Mouse (Mus musculus) right cerebral cortex, postnatal 4 days (tissue): ENCODE measurements at regions not wholly inside any gene's neighbourhood (a gene's known extent, or its start where the extent isn't known, plus 50 kb on each side); places are given as distances from the start of the nearest gene placed in this dataset.

ENCODE experiments used
- DNase-seq: peaks from one replicate; pipeline ENCODE4 v3.0.0-alpha.2; 2022

DNA sequence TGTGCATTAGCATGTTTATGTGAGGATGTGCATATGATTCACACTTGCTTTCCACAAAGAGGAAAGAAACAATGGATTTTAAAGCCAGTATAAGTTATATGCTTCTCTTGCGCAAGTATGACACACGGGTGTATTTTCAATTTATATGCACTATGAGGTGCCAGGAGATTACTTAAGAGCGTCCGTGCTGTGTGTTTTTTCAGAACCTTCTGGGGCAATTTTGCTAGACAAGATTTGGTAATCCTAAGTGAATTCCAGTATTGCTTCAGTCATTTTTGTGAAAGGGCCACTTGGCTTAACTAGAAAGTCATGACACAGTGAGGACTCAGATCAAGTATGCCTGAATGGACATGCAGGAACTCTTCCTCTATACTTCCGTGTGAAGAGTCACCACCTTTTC lies 511.5 kb downstream of the Fgf9 start:
- DNase-seq, result no peak

DNA sequence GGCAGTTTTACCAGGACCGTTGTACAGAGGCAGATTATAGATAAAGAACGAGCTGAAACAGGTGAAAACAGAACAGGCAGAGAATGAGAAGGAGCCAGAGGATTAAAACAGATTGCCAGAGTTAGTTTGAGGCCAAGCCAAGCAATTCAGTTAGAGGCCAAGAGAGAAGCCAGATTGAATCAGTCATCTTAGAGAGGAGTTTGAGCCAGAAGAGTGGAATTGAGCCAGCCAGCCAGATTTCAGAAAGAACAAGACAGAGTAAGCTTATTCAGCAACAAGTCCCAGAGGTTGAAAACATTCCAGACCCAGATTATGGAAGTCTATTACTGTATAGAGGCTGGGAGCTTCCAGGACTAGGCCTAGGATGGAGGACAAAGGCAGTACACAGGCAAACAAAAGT lies 499.7 kb downstream of the Fgf9 start:
- no peak for DNase-seq

DNA sequence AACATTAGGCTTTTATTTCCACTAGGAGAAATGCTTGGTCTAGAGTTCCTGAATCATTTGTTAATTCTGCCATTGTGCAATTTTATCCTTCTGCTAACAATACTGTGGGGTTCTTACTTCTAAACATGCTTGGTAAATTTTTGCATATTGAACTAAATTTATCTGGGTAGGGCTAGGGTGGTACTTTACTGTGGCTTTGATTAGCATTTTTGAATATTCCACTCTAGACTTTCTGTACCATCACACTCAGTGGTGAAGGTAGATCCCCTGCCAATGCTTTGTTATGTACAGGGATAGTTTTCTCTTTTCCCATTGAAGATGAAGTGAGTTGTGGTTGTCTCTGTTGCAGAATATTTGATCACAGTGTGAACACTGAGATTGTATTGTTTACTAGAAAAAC lies 497.1 kb downstream of the Fgf9 start:
- DNase-seq, result no peak

DNA sequence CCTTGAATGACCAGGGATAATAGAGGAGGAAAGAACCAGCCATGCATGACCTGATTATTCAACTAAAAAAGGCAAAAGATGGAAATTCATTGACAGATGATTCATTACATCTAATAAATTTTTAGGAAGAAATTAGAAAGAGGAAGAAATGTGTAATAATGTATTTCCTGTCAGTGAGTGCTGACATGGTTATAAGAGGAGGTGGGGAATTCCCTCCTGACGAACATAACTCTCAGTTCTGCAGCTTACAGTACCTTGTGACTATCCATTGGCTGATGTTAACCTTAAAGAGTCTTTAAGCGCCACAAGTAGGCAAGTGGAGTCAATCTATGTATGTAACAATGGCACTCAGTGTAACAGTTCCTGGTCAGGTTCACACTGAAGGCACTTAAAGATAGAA lies 492.7 kb downstream of the Fgf9 start:
- no peak for DNase-seq

DNA sequence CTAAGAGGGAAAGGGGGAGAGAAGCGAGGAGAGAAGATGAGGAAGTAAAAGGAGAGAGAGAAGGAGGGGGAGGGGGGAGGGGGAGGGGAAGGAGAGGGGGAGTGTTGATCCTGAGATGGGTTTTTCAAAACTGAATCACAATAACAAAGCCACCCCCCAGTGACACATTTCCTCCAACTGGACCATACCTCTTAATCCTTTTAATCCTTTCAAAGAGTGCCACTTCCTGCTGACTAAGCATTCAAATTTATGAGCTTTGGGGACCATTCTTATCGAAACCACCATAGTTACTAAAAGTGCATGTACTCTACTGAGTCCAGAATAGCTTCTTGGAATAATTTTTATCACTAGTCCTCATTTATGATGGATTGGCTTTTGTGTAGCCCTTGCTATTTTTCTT lies 480.4 kb downstream of the Fgf9 start:
- DNase-seq, result no peak

DNA sequence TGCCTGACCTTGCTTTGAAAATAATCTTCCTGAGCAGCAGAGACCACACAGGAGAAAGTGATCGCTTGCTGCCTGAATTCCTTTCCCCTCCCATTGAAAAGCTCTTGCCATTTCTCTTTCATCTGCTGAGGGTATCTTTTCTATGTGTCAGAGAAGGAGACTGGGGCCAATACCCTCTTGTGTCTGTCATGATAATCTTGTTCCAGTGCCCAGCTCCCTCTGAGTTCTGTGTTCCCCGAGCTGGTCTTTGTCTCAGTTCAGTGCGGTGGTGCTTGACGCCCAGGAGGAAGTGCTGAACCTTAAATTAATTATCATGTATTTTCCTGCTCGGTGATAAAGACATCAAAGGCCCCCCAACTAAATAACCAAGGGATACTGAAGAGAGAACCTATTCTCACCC lies 475.4 kb downstream of the Fgf9 start:
- DNase-seq, result no peak

DNA sequence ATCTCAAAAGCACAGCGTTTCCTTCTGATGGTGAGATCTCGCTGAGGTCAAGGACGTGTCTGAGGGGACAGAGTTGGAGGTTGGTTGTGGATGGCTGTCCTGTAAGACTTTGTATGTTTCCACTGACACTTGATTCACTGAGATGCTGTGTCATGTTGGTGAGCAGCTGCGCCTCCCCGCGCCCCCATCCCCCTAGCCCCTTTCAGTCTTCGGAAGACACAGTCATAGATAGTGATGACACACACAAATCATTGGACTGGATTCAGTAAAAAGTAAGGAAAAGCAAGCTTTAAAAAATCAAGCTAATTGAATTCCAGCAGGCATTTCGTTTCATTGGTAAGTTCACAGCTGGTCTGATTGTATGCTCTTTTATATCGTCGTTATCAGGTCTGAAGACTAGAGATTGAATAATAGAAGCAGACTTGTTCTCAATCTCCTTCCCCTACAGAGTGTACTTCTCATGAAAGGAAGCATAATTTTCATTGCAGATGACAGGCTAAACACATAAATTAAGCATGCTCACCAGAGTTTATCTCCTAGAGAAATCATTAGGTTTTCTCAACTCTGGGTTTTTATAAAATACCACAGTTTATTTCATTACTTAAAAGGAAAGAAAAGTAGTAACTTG lies 472.9 kb downstream of the Fgf9 start:
- no peak for DNase-seq

DNA sequence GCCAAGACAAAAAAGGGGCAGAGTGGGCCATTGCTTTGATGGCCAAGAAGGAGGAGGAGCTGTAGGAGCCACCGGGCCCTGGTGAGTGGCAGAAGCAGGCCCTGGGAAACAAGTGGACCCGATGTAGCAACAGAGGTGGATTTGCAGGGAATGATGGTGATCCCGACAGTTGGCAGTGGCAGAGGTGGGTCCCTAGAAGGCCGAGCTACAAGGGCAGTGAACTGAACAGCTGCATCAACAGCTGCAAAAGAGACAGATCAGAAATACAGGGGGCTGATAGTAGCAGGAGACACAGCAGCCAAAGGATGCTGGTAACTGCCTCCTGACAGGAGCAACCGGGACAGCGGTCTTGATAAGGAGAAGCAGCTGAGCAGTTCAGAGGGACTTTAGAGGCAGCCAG lies 467.8 kb downstream of the Fgf9 start:
- no peak for DNase-seq

DNA sequence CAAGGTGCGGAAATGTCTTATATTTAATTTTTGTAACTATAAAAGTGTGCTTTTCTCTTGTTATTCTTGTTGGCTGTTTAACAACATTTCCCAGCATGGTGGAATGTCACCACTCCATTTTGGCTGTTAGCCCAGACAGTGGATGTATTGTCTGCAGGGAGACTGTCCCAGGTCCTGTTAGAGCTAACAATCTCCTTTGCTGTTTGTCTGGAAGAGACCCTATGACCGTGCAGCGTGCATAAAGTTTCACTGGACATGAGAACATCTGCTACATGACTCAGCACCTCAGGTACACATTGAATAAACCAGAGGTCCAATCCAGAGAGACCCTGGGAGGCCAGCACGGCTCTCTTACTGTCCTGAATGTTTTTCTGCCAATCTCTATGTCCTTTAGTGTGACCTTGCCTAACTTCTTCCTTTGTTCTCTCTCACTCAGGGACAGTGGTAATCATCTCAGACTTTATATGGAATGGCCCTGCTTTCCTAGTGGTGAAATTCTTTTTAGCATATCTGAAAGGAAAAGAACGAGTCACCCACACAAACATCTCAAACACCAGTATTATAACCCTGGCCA lies 450.7 kb downstream of the Fgf9 start:
- DNase-seq, result no peak

DNA sequence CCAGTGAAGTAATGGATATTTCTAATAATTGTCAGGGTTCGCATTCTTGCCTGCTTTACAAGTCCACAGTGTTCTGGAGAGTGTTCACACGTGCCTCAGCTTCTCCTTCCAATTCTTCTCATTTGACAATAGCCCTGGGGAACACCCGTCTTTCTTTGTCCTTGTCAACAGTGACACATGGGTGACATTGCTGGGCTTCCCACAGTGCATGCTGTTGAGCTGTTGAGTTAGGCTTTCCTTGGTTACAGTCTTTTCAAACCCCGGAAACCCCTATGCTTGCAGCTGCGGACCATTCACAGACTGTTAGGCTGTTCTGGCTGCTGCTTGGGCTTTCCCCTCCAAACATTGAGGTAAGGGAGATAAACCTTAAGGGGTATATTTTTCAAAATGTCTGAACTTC lies 450.0 kb downstream of the Fgf9 start:
- no peak for DNase-seq

DNA sequence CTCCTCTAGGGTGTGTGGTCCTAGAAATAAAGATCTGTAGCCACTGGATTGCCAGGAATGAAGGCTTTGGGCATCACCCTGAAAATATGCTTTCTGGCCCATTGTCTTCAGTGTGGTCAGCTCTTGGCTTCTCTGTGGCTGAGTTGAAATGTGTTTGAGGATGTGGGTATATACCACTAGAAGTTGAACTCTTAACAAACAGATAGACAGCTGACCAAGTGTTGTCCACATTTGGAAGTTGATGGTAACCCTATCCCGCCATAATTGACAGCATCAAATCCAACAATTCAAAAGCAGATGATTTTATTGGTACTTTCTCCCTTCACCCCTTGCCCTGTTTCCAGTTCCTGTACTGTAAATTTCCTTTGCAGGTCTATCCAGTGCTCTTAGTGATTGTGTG lies 448.7 kb downstream of the Fgf9 start:
- no peak for DNase-seq

DNA sequence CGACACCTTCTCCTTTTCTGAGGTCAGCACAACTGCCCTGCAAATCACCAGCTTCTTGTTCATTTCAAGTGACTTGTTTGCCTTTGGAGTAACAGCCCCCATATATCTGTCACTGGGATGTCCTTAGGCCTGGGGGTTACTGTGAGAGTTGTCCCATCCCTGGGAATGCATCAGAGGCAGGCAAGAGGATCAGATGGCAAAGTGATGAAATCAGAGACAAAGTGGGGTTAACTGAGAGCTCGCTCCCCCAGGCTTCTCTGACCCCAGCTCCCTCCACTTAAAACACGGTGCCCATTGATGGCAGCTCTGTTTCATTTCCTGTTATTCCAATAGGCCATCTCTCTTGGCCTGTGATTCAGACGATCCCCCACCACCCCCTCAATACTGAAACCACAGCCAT lies 446.2 kb downstream of the Fgf9 start:
- no peak for DNase-seq

DNA sequence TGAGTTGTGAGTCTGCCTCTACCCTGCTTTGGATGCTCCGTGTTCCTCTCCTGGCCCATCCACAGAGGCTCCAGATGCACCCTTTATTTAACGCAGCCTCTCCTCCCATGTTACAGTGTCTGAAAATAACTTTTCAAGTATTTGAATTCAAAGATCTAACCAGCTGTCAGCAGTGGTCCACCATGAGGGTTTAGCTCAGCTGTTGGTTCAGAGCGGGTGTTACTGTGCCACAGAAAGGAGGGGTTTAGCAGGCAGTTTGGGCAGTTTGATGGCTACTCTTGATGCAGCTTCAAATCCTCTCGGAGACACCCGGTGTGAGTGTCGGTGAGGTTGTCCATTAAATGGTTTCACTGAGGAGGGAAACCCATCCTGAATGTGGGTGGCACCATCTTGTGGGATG lies 441.8 kb downstream of the Fgf9 start:
- no peak for DNase-seq

DNA sequence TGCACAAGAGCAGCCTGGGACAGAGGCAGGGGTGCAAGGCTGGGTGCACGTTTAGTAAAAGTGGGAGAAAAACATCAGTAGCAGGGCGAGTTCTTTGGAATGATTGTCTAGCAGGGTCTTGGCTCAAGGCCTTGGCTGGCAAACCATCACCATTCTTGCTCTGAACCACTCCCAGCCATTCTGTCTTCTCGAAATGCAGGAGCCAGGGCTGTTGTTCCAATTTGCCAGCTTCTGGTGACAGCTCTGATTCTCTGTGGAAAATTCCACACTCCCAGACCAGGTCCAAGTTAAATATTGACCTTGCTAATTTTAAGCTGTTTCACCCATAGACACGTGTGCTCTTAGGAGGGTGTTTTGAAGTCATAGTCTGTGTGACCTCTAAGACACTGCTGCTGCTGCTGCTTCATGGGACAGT lies 441.2 kb downstream of the Fgf9 start:
- DNase-seq, result no peak

DNA sequence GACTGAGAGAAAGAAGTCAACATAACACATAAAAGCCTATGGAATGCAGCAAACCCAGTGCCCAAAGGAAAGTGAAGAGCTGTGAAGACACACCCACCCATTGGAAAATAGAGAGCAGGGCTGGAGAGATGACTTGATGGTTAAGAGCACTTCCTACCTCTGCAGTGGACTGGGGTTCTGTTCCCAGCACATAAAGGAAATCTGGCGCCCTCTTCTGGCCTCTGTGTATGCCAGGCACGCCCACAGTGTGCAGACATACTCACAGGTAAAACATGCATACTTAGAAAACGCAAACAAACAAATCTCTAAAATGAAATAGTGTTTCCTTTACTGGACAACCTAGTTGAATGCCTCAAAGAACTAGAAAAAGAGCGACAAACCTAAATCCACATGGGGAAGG lies 440.4 kb downstream of the Fgf9 start:
- no peak for DNase-seq

DNA sequence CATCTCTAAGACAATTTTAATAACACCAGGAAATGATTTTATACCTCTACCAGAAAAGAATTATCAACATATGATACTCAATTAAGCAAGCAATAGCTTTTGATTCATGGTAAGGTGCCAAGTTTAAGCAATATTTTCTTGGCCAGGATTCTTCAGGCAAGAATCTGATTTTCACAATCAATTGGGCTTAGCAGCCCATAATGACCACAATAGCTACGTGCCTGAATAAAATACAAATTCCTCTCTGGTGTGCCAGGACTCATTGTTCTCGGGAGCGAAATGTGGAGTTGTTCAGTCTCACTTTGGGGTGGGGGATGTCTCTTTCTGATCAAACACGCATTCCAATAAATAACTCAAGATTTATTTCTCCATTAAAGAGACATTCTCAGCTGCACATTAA lies 438.8 kb downstream of the Fgf9 start:
- no peak for DNase-seq

DNA sequence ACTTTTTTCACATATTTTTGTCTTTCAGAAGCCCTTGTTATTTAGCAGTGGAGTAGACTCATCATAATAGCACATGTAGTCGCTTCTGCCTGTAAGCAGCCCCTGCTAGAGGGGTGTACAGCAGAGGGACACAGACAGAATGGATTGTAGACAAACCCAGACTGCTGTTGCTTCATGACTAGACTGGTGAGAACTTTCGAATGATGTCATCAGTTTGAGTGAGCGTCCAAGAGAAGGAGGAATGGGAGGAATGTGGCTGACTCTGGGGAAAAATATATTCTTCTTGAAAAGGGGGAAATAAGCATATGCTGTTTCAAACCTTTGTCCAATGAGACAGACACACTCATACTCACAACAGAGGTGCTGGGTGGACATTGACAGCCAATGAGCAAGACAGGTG lies 436.1 kb downstream of the Fgf9 start:
- no peak for DNase-seq

DNA sequence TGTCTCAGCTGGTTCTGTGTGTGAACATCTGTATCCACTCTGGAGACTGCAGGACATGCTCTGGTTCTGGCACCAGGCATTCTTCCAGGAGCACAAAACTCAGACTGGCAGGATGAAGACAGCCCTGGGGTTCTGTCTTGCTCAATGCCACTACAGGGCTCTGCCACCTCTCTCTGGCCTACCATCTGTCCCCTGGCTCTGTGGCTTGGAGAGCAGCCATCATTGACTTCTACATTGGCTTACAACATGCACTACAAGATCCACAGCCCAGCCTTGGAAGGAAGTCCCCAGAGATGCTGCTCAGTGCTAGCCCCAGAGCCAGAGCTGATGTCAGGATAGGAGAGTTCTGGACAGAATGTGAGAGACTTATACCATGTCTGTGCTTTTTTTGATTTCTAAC lies 435.5 kb downstream of the Fgf9 start:
- no peak for DNase-seq

DNA sequence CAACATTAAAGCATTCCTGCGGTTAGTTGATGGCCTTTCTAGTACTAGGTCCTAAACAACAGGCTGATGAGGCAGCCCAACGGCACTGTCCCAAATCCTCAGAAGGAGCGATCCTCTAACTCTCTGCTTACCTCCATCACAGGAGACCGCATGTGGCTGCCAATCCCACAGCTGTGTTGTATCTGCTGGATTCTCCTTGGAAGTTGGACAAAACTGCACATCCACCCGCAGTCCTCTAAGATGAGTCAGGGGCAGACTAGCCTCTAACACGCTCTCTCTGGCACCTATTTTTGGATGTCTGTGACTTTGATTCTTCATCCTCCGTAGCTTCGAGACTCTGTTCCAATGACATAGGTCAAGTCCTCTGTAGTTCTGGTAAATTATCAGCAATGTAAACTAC lies 432.5 kb downstream of the Fgf9 start:
- DNase-seq, result no peak

DNA sequence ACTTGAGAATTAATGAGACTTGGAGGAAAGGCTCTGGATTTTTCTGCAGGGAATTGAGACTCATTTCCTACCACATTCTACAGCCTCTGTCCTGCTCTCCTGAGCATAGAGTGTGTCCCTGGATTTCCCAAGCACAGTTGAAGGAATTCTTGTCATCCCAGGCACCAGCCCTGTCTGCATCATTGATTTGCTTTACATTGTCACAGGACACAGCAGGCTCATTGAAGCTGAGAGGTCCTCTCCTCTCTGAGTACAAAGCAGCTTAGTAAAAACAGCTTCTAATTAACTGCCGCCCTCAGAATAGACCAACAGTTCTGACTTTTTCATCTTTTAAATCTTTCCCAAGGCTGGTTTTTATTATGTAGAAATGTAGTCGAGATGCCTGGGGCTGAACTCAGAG lies 429.7 kb downstream of the Fgf9 start:
- DNase-seq, result no peak

DNA sequence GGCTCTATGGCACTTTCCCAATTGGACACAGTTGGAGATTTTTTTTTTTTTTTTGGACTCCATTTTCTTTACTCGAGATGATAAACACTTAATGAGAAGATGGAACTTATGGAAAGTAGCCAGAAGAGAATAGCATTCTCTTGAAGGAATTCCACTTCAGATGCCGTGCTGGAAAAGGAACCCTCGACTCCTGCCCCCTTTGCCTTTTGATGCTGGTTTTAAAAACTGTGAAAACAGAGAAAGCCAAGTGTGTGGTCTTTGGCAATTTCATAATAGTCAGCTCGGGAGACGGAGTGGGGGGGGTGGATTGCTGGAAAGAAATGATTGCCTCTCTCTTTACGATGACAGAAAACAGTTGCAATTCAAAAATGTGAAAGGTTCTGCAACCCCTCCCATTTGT lies 429.2 kb downstream of the Fgf9 start:
- no peak for DNase-seq

DNA sequence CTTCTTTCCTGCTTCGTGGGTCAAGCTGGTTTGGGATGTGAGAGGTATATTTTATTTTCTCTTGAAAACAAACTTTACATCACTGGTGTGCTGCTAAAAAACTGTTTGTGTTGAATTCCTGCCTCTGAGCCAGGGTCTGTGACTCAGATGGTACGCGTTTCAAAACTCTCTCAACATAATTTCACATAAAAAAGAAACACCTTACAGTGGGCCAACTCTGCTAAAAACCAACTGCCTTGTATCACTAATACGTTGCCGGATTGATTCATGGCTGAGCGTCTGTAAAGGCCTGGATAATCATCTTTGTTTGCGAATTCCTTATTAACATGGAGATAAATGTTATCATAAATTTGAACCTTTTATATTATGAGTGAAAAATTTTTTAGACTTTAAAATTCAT lies 428.7 kb downstream of the Fgf9 start:
- no peak for DNase-seq

DNA sequence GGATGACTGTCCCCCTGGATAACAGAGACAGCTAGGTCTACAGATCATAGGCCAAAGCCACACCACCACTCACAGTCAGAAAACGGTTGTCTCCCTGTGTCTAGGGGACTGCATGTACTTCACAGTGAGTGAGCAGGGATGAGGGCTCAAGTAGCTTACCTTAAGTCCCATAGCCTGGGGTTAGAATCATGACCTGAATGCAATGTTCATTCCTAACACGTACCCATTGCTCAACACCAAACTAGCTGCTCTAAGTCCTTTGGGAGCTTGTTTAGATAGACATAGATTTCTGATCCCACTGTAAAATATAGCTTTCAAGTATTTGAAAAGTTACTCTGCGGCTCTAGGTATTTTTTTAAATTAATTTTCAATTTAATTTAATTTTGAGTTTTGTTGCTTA lies 426.6 kb downstream of the Fgf9 start:
- no peak for DNase-seq

DNA sequence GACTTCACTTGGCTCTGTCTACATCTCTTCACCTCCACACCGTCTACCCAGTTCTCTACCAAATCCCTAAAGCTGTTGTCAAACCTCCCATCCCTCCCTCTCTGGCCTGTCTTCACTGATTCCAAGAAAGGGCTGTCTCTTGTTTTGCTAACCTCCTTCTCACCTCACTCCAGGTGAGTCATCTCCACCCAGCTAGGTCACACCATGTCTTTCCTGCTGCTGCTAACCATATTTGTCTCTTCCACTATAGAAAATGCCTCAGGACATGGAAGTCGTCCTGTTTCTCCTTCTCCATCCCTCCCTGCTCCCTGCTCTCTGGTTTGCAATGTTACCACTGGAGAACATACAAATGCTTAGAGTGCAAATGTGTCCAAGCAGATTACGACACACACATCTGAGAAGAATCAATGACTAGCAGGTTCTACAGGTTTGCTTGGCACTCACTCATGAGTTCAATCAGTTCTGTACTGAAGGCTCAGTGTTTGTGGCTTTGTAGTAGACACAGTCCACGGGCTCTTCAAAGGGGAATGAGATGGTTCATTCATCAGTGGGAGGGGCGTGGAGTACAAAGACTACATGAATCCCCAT lies 424.1 kb downstream of the Fgf9 start:
- DNase-seq, result no peak

DNA sequence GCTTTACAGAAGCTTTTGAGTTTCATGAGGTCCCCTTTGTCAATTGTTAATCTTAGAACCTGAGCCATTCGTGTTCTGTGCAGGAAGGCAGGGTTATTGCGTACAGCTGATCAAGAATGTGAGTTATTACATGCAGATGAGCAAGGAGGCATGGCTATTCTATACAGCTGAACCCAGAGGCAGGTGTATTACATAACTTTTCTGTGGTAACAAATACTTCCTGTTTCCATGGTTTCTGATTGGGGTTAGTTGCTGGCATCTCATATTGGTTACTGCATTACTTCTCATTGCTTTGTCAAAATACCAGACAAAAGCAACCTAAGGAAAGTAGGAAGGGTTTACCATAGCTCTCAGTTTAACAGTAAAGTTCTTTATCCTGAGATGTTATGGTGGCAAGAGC lies 421.8 kb downstream of the Fgf9 start:
- DNase-seq, result no peak
